Mouse (Mus musculus): ENCODE results near the gene Trp53rka.

Trp53rka gene

GRCm38 (mm10) chr2:165492648-165493553 lies at the start of gene Trp53rka:
Gene Trp53rka, minus strand, starts transcription at chr2:165493324.
- TF ChIP-seq GATA4 (IDR thresholded peaks at IDR 0.05; ENCODE audit: insufficient replicate concordance, low read length): peak; percentile 17; the same call in 1 of the 2 replicates

DNA sequence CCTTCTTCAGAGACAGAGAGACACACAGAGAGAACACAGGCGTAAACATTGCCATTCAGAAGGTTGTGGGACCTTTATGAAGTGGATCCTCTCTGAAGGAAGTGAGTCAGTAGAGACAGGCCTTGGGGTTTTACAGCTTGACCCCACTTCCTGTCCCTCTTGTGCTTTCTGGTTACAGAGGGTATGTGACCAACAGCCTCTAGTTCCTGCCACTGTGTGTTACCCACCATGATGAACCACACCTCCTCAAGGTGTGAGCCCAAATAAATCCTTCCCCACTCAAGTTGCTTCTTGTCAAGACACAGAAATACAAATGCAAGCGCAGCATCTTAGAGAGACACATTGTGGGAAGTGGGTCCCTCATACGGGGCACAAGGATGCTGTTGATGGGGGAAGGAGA lies 47.9 kb upstream of the Trp53rka start:
- TF ChIP-seq GATA4 (IDR thresholded peaks at IDR 0.05; ENCODE audit: insufficient replicate concordance, low read length): no peak

GRCm38 (mm10) chr2:165533789-165534188 lies 40.7 kb upstream of the Trp53rka start:
- no peak for TF ChIP-seq GATA4 (IDR thresholded peaks at IDR 0.05; ENCODE audit: insufficient replicate concordance, low read length)

- TF ChIP-seq GATA4 (IDR thresholded peaks at IDR 0.05; ENCODE audit: insufficient replicate concordance, low read length): no peak
Measured at GRCm38 (mm10) chr2:165529106-165529505, 36.0 kb upstream of the Trp53rka start.

DNA sequence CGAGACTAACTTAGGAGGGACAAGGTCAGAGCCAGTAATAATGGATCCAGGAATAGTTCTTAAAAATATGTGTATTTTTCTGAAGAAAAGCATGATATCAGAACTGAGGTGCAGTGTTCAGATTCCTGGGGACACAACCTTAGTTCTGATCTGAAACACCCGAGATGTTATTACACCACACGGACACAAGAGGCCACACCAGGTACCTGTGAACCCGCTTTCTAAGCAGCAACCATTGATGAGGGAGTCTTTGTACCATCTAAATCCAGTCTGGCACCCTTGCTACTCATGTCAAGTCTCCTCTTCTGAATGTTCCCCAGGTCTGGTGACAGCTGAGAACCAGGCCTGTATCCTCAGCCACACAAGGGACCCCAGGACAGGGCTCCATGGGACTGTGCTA lies 32.5 kb upstream of the Trp53rka start:
- TF ChIP-seq GATA4 (IDR thresholded peaks at IDR 0.05; ENCODE audit: insufficient replicate concordance, low read length): no peak

DNA sequence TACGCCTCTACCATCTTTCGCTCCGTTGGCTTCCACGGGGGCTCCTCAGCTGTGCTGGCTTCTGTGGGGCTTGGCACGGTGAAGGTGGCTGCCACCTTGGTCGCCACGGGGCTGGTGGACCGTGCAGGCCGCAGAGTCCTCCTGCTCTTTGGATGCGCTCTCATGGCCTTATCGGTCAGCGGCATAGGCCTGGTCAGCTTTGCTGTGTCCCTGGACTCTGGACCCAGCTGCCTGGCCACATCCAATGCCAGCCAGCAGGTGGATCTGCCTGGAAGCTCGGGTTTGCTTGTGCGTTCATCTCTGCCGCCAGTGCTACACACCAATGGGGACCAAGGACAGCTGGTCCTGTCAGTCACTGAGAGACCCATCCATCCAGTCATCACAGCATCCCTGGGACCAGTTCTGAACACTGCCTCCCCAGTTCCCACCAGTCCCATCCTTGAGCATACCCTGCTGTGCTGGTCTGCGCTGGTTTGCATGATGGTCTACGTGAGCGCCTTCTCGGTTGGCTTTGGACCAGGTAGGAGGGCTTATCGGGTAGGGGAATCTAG lies 22.1 kb upstream of the Trp53rka start:
- TF ChIP-seq GATA4 (IDR thresholded peaks at IDR 0.05; ENCODE audit: insufficient replicate concordance, low read length): peak; percentile 53; the same call in 1 of the 2 replicates

GRCm38 (mm10) chr2:165512870-165513600 lies 19.9 kb upstream of the Trp53rka start:
- no peak for TF ChIP-seq GATA4 (IDR thresholded peaks at IDR 0.05; ENCODE audit: insufficient replicate concordance, low read length)

- TF ChIP-seq GATA4 (IDR thresholded peaks at IDR 0.05; ENCODE audit: insufficient replicate concordance, low read length): no peak
Measured at GRCm38 (mm10) chr2:165512426-165512825, 19.3 kb upstream of the Trp53rka start.

DNA sequence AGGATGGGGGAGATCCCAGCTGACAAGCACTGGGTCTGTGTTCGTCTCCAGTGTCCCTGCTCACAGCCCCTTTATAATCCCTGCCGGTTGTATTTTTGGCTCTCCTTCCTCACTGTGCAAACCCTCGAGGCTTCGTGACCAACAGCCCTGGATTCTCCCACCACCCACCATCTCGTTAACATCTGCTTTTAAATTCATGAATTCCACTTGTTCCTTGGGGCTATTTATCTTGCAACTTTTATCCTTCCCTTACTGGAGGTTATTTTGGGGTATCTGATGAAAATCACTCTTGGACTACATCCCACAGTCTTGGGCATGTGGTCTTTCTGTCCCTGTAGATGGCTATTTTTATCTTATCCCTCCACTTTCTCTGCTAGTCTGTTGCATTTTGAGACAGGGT lies 17.3 kb upstream of the Trp53rka start:
- no peak for TF ChIP-seq GATA4 (IDR thresholded peaks at IDR 0.05; ENCODE audit: insufficient replicate concordance, low read length)

DNA sequence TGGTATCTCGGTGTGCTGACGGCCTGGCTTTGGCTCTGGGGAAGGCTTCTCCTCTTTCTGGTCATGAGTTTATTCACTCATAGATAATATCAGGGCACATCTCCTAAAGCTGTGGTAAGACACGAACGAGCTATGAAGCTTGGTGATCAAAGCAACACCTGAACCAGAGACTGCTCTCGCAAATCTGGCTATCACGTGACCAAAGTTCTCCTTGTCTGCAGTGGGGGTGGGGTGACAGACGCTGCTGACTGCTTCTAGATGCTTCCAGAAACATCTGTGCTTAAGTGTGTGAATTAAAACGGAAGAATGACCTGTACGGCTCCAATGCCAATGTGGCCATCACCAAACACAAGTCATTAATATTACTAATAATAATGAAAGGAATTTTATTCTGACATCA lies 16.6 kb upstream of the Trp53rka start:
- TF ChIP-seq GATA4 (IDR thresholded peaks at IDR 0.05; ENCODE audit: insufficient replicate concordance, low read length): no peak

- TF ChIP-seq GATA4 (IDR thresholded peaks at IDR 0.05; ENCODE audit: insufficient replicate concordance, low read length): no peak
Measured at GRCm38 (mm10) chr2:165503259-165504203, 10.4 kb upstream of the Trp53rka start, which contains the start of gene Slc2a10. Gene Slc2a10, plus strand, starts transcription at chr2:165503787.

DNA sequence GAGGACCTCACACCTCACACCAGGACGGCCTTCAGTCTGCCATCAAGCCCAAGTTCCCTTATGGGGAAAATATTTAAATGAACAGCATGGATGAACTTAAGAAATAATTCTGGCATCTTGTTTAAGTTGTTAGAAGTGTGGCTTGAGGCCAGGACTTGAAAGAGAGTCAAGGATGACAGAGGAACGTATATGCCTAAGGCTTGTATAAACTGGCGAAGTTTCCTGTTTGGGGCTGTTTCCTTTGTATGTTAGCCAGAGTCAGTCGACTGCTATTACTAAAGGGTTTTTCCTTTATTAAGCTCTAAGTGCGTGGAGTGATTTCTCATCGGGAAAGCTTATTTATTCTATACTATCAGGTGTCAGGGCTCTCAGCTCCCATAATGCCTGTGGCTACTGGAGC lies 5.7 kb upstream of the Trp53rka start:
- TF ChIP-seq GATA4 (IDR thresholded peaks at IDR 0.05; ENCODE audit: insufficient replicate concordance, low read length): no peak

DNA sequence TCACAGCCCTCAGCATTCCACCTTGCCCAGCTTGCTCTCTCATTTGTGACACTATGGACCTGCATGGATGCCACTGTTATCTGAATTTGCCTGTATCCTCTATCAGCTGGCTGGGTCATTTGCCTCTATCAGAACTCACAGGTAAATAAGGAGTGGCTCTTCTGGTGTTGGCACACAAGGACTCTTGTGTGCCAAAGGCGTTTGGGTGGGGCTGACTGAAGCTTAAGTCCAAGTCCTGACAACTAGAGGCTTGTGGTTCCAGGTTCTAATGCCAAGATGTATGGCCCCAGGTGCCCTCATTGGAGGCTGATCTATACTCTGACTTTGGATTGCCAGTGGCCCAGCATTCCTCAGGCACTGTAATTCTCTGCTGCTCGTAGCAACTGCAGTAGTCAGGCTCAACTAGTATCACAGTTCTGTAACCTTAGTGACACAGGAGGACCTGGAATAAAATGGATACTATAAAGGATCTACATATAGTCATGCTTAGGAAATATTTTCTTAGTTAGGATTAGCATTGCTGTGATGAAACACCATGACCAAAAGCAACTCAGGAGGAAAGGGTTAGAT lies 4.7 kb upstream of the Trp53rka start:
- TF ChIP-seq GATA4 (IDR thresholded peaks at IDR 0.05; ENCODE audit: insufficient replicate concordance, low read length): no peak

DNA sequence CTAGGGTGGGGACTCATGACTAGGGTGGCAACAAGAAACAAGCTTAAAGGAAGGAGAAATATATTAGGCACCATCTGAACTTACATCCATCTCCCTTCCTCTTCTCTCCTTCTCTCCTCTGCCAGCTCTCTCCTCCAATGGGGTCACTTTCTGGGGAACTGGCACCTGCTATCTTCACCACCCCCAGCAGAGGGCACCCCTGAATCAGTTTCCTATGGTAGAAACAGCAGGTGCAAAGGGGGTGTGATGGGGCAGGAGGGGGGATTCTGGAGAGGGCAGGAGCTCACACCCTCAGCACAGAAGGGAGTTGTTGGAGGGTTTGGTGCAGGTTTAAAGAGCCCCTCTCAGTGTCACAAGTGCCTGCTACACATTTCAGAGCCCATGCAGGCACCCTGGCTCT lies 3.1 kb upstream of the Trp53rka start:
- no peak for TF ChIP-seq GATA4 (IDR thresholded peaks at IDR 0.05; ENCODE audit: insufficient replicate concordance, low read length)
